Mouse (Mus musculus) forebrain, embryonic 15.5 days (tissue): ENCODE data around the gene Fabp2. TPM values are rescaled to one million over a fixed set of nuclear protein-coding genes. Genes with fewer than 3 reads are reported as not detected.

Source experiments
- ATAC-seq: fragments of 200-750 bp; cut with Nextera tagmentation; replicated peaks from 2 replicates; pipeline ENCODE4 v1.8.0; 2017; ENCODE audit warnings: mild to moderate bottlenecking, moderate TSS enrichment, moderate library complexity
- H3K27ac ChIP-seq: fragments of 300-500 bp; sonication (generic); replicated peaks from 2 replicates; pipeline ENCODE4 v1.5.1; 2015; ENCODE audit warnings: mild to moderate bottlenecking, inconsistent platforms
- H3K27me3 ChIP-seq: fragments of 300-500 bp; sonication (generic); 2 replicates; pipeline ENCODE4 v1.6.1; 2015; ENCODE audit warnings: inconsistent platforms
- H3K36me3 ChIP-seq: fragments of 300-500 bp; sonication (generic); 2 replicates; pipeline ENCODE4 v1.6.1; 2015; ENCODE audit warnings: mild to moderate bottlenecking, inconsistent platforms
- H3K4me1 ChIP-seq: fragments of 300-500 bp; sonication (generic); 2 replicates; pipeline ENCODE4 v1.6.1; 2015; ENCODE audit warnings: inconsistent platforms
- H3K4me2 ChIP-seq: fragments of 300-500 bp; sonication (generic); replicated peaks from 2 replicates; pipeline ENCODE4 v1.6.1; 2015; ENCODE audit warnings: mild to moderate bottlenecking, inconsistent platforms
- H3K4me3 ChIP-seq: fragments of 300-500 bp; sonication (generic); 2 replicates; pipeline ENCODE4 v1.5.1; 2015; ENCODE audit warnings: mild to moderate bottlenecking, inconsistent platforms
- H3K9ac ChIP-seq: fragments of 300-500 bp; sonication (generic); replicated peaks from 2 replicates; pipeline ENCODE4 v1.6.1; 2015; ENCODE audit warnings: mild to moderate bottlenecking, inconsistent platforms
- H3K9me3 ChIP-seq: fragments of 300-500 bp; sonication (generic); 2 replicates; pipeline ENCODE4 v1.6.1; 2016; ENCODE audit warnings: inconsistent platforms
- WGBS: fragments of 180-500 bp; shearing (Covaris S2); methylation state at CpG from one replicate; pipeline ENCODE4 v1.1.7; 2015; ENCODE audit warnings: mixed read lengths; 5-methylcytosine and 5-hydroxymethylcytosine counted together
- polyA plus RNA-seq: library from polyadenylated mRNA; unstranded; fragments of >200 nt; fragmentation: Nextera tagmentation; extraction: Ambion mirVana; gene quantifications from 2 replicates; pipeline ENCODE4 v1.2.1, GENCODE M21; 2015

The Fabp2 gene
- polyA plus RNA-seq, 1 experiment from 2014 or later = not detected

DNA sequence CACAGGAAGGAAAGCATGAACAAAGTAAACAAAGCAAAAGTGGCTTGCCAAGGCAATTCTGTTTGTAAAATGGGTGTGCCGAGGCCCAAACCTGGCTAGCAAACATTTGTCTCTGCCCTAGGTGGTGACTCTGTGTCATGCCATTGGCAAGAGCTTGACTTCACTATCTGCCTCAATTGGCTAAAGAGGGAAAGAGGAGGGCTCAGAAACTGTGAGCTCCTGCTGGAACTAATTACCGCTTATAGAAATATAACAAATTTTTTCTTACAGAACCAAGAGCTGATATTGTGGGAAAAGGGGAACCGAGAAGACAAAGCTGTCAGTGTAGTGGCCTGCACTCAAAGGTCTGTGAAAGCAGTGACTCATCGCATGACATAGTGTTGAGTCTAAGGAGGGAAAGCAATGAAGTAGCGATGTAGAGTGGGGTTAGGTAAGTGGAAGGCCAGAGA, 6.5 kb upstream of the Fabp2 start:
- WGBS = 91% methylated on average over 5 of the region's 5 CpGs
- Histone ChIP-seq H3K36me3 (no peaks in the 10 kb centered on the region), H3K27me3 (no peaks in the 10 kb centered on the region), H3K4me3 (no peak overlapping the region), H3K4me1 (no peaks in the 10 kb centered on the region), H3K9me3 (no peaks in the 10 kb centered on the region), H3K27ac (no peak overlapping the region), H3K4me2 (no peak overlapping the region), H3K9ac (no peak overlapping the region)
- no peak for ATAC-seq

DNA sequence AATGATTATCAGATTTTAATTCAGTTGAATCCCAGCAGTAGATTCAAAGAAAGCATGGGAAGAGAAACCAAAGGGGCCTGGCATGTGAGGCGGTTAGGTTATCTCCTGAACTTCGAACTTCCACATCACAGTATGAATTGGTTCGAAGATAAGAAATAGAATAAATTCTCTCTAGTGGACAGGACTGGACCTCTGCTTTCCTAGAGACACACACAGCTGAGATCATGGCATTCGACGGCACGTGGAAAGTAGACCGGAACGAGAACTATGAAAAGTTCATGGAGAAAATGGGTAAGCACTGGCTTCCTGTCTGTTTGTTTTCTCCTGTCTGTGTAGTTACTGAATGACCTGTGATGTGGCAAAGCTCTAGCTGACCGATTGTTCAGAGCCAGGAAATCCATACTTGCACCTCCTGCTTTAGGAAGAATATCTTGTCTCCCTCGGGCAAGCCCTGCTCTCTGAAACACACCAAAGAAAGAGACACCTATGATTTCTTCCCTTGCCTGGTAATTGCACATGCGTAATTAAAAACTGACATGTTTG, 388 bp downstream of the Fabp2 start:
- H3K4me3 ChIP-seq = no peak overlapping the region
- WGBS = 90% methylated on average over 11 of the region's 11 CpGs
- H3K4me1 ChIP-seq = no peaks in the 10 kb centered on the region
- no peak for ATAC-seq
- H3K9ac ChIP-seq = no peak overlapping the region
- no peaks in the 10 kb centered on the region for H3K9me3 ChIP-seq
- H3K27ac ChIP-seq = no peak overlapping the region
- H3K36me3 ChIP-seq = no peaks in the 10 kb centered on the region
- H3K27me3 ChIP-seq = no peaks in the 10 kb centered on the region
- H3K4me2 ChIP-seq = no peak overlapping the region

DNA sequence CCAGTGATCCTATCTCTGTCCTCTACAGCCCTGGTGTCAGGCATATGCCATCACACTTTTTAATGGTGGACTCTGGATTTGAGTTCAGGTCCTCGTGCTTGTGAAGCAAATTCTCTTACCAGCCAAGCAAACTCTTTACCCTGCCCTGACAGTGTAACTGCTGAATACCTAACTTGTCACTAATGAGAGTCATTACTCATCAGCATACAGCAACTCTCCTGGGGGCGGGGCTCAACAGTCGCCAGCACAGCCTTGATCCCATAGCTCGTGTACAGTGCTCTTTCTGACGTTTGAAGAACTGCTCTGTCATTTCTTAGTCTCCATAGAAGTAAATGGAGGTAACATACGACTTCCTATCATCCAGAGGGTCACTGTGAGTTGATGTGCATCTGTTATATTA, 3.4 kb downstream of the Fabp2 start:
- 61% methylated on average over 6 of the region's 6 CpGs for WGBS
- Histone ChIP-seq H3K4me3 (no peak overlapping the region), H3K36me3 (no peaks in the 10 kb centered on the region), H3K9me3 (no peaks in the 10 kb centered on the region), H3K27me3 (no peaks in the 10 kb centered on the region), H3K27ac (no peak overlapping the region), H3K4me1 (no peaks in the 10 kb centered on the region), H3K4me2 (no peak overlapping the region), H3K9ac (no peak overlapping the region)
- no peak for ATAC-seq

DNA sequence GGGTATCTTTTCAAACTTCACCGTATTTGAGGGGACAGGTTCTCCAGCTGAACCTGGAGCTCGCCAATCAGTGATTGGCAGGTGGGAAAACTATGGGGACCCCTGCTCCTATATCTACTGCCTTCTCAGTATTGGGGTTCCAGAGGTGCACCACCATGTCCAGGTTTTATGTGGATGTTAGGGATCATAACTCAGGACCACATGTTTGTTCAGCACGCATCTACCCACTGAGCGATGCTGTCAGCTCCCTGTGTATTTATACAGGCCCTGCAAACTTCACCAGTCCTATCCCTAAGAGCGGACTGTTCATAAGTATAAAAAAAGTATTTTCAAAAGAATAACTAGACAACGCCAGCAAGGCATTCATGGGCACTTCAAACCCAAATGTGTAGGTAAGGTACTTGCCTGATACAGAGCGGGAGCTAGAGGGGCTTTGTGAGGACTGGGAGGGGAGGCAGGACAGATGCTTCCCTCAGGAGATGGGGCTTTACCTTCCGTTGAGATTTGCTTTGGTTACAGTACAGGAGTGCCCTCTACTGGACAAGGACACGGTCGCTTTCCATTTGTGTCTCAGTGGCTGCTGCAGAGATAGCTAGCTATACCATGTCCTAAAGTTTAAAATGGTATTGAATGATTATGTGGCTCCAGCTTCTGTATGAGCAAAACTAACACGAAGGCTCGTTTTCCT, 9.0 kb downstream of the Fabp2 start:
- WGBS = 45% methylated on average over 12 of the region's 12 CpGs
- ATAC-seq = peak; percentile 87

DNA sequence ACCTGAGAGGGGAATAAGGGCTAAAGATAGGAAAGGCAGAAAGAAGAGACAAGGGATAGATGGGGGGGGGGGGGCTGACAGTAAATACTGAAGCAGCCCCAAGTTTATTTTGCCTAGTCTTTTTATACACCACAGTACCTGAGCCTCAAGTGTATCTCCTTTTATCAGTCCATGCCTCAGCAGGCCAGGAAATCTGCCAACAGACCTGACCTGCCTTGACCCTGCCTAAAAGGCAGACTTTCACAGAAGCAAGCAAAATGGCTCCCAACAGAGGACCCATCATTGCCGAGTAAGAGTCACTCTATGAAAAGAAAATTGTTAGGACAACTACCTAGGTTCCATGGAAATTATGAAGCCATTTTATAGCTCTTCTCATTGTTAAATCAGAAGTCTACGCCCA, 13.0 kb downstream of the Fabp2 start:
- ATAC-seq = no peak

More for the DNA sequence above, 9.0 kb downstream of the Fabp2 start:
- Histone ChIP-seq H3K9me3 (no peaks in the 10 kb centered on the region), H3K27me3 (no peaks in the 10 kb centered on the region), H3K4me2 (no peak overlapping the region), H3K36me3 (no peaks in the 10 kb centered on the region), H3K9ac (no peak overlapping the region), H3K4me3 (no peak overlapping the region), H3K4me1 (no peaks in the 10 kb centered on the region), H3K27ac (no peak overlapping the region)

DNA sequence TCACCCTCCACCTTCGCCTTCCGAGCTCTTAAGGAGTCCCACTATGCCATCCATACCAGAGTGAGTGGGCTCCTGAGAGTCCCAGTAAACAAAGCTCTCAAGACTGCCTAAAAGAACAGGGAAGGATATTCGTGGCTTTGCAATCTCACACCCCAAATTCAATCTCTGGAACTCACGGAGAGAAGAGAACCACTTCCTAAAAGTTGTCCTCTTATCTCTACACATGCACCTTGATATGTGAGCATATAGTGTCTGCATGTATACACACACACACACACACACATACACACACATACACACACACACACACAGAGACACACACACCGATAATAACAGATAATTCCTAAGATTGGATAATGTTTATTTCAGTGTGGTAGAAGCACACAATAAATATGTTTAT, 20.6 kb downstream of the Fabp2 start:
- no peaks in the 10 kb centered on the region for H3K4me1 ChIP-seq

More for the DNA sequence above, 13.0 kb downstream of the Fabp2 start:
- no peak overlapping the region for H3K9ac ChIP-seq
- WGBS = 85% methylated on average over 2 of the region's 2 CpGs
- H3K4me1 ChIP-seq = no peaks in the 10 kb centered on the region
- H3K9me3 ChIP-seq = no peaks in the 10 kb centered on the region
- H3K4me2 ChIP-seq = no peak overlapping the region
- H3K36me3 ChIP-seq = no peaks in the 10 kb centered on the region
- H3K27ac ChIP-seq = no peak overlapping the region
- no peaks in the 10 kb centered on the region for H3K27me3 ChIP-seq
- no peak overlapping the region for H3K4me3 ChIP-seq

DNA sequence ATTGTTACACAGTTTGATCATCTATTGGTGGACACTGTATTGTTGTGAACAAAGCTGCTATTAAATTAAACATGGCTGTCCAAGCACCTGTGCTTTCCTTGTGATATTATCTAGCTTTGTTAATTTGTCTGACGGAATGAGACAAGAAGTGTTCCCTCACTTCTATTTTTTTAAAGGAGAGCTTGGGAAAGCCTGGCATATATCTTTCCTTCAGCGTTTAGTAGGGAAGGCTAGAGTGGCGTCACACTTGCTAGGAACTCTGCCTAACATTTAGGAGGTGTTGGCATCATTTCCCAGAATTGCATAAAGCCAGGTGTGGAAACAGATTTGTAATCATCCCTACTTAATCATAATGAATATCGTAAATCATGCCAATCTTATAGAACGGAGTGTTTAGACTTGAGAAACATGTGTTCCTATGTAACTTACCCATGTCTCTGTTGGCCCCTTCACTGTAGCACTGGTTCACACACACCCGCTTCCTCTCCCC, 21.4 kb downstream of the Fabp2 start:
- H3K9me3 ChIP-seq = no peaks in the 10 kb centered on the region
- H3K9ac ChIP-seq = no peak overlapping the region
- H3K4me1 ChIP-seq = no peaks in the 10 kb centered on the region
- H3K4me2 ChIP-seq = no peak overlapping the region
- H3K27ac ChIP-seq = no peak overlapping the region
- H3K27me3 ChIP-seq = no peaks in the 10 kb centered on the region
- no peak for ATAC-seq
- WGBS = 89% methylated on average over 6 of the region's 6 CpGs
- no peak overlapping the region for H3K4me3 ChIP-seq
- H3K36me3 ChIP-seq = no peaks in the 10 kb centered on the region

More for the DNA sequence above, 20.6 kb downstream of the Fabp2 start:
- H3K9ac ChIP-seq = no peak overlapping the region
- no peaks in the 10 kb centered on the region for H3K36me3 ChIP-seq
- 86% methylated on average over 5 of the region's 5 CpGs for WGBS
- H3K27me3 ChIP-seq = no peaks in the 10 kb centered on the region
- no peak overlapping the region for H3K4me3 ChIP-seq
- ATAC-seq = no peak
- no peaks in the 10 kb centered on the region for H3K9me3 ChIP-seq
- no peak overlapping the region for H3K4me2 ChIP-seq
- no peak overlapping the region for H3K27ac ChIP-seq

DNA sequence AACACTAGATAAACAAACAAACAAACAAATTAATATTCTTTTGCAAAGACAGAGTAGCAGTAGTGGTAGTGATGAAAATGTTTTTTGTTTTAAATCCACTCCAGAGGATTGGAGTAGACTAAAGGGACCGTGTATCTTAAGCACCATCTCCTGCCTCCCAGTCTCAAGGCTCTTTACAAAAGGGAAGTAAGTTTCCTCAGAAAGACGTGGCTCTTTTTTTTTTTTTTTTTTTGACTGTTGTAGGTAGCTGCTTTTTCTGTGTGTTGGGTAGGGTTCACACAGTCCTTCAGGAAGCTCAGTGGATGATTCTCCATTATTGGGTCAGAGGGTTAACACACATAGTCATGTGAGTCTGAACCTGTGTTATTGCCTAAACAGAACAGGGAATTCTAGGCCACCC, 23.8 kb downstream of the Fabp2 start:
- H3K36me3 ChIP-seq = no peaks in the 10 kb centered on the region
- H3K4me3 ChIP-seq = no peak overlapping the region
- no peaks in the 10 kb centered on the region for H3K27me3 ChIP-seq
- no peak overlapping the region for H3K9ac ChIP-seq
- no peak overlapping the region for H3K27ac ChIP-seq
- H3K4me1 ChIP-seq = no peaks in the 10 kb centered on the region
- H3K4me2 ChIP-seq = no peak overlapping the region
- WGBS = 80% methylated on average over 2 of the region's 2 CpGs
- no peaks in the 10 kb centered on the region for H3K9me3 ChIP-seq
- no peak for ATAC-seq

DNA sequence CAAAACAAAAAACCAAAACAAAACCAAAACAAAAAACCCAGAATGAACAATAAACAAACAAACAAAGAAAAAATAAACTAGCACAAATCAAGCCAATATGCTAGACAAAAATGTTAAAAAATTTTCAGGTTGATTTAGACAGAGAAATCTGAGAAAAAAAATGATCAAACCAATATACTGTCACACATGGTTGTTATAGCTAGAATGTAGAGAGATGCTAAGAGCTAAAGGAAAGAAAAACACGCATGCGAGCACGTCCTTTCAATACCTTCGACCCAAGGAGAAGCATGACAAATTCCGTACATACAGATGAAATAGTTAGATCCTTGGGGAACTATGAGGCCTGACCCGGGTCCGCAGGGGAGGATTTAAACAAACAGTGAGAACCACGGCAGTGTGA, 24.4 kb downstream of the Fabp2 start, which contains the start of gene Gm10959:
Gene Gm10959, minus strand, starts transcription at position 101 of the 400 bp plus-strand sequence.
- no peak within 1 kb of the TSS for H3K4me2 ChIP-seq
- H3K36me3 ChIP-seq = no peaks in the 10 kb centered on the region
- H3K27ac ChIP-seq = no peak within 1 kb of the TSS
- no peaks in the 10 kb centered on the region for H3K9me3 ChIP-seq
- no peak for ATAC-seq
- H3K27me3 ChIP-seq = no peaks in the 10 kb centered on the region
- no peaks in the 10 kb centered on the region for H3K4me1 ChIP-seq
- H3K4me3 ChIP-seq = no peak within 1 kb of the TSS
- H3K9ac ChIP-seq = no peak within 1 kb of the TSS
- WGBS = 88% methylated on average over 8 of the region's 8 CpGs

DNA sequence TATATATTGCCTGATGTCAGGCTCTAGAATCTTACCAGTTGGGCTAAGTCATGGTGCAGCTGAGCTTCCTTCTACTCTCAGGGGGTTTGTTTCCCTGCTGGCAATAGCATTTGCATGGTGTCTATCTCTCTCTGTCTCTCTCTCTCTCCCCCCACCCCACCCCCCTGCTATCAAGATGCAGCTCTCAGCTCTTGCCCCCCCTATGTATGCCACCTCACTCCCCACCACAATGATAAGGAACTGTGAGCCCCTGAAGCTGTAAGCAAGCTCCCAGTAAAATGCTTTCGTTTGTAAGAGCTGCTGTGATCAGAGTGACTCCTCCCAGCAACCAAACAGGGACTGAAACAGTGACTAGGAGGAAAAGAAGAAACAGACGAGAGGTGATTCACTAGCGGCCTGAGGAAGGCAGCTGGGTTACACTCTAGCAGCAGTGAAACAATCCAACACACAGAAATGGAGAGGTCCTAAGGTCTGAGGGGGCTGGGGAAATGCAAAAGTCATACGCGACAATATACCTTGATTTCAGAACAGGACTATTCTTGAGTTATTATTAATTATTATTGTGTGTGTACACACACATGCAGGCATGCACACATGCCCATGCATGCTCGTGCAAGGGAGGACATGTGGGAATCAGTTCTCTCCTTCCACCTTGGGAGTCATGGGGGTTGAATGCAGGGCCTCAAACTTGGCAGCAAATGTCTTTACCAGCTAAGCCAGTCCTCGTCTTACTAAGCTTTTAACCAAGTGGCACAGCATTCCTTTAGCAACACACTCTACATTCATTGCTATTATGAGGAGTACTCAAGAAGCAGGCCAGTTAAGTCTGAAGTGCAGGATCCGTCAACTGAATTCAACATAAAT, 25.9 kb downstream of the Fabp2 start:
- WGBS = 63% methylated on average over 8 of the region's 8 CpGs
- no peak overlapping the region for H3K4me2 ChIP-seq
- H3K4me3 ChIP-seq = no peak overlapping the region
- no peaks in the 10 kb centered on the region for H3K36me3 ChIP-seq
- no peak for ATAC-seq
- no peaks in the 10 kb centered on the region for H3K9me3 ChIP-seq
- H3K9ac ChIP-seq = no peak overlapping the region
- H3K4me1 ChIP-seq = peaks cover 7% of the 10 kb centered on the region
- no peak overlapping the region for H3K27ac ChIP-seq
- H3K27me3 ChIP-seq = no peaks in the 10 kb centered on the region

DNA sequence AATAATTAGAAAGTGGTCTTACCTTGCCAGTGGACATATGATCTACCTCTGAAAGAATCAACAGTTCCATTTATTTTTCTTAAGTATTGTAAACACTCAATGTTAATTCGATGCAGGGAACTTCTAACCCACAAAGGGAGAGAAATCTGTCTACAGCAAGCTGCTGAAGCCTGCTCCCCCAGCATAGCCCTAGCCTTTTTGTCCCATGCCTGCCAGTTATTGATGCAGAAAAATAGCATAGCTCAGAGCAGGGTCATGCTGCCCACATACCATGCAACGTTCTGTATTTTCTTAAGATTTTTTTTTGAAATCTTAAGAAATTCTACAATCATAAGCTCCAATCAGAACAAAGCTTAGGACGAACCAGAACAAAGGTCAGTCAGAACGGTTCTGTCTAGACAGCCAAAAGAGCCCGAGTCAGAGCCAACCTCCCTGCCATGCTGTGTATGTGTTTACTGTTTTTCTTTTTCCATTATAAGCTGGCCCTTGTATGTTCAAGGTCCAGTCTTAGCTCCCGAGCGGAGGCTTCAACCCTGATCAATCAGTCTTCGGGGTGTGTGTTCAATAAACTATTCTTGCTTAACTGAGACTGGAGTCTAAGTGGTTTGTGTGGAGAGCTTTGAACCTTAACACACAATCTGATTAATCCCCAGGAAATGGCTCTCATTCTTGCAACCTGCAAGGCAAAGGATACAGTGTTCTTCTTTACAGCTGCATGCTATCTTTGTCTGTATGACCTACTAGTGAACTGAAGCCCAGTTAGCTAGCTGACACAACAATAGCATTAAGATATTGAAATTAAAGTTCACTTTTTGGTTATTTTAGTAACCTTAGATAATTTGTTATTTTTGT, 27.0 kb downstream of the Fabp2 start:
- Histone ChIP-seq H3K27ac (no peak overlapping the region), H3K4me1 (peaks cover 13% of the 10 kb centered on the region), H3K36me3 (no peaks in the 10 kb centered on the region), H3K4me3 (no peak overlapping the region), H3K27me3 (no peaks in the 10 kb centered on the region), H3K9ac (no peak overlapping the region), H3K9me3 (no peaks in the 10 kb centered on the region), H3K4me2 (no peak overlapping the region)
- WGBS = 76% methylated on average over 8 of the region's 8 CpGs
- no peak for ATAC-seq
